Mouse (Mus musculus) cerebral cortex, adult 2 months (tissue): ENCODE results near the gene Klhdc9.

ENCODE experiments used
- WGBS: fragments of 180-500 bp; shearing (Covaris S2); methylation state at CpG from one replicate; pipeline ENCODE4 v1.1.7; 2018; 5-methylcytosine and 5-hydroxymethylcytosine counted together

The Klhdc9 gene

GRCm38 (mm10) chr1:171360656-171361055 lies at the start of gene Klhdc9:
Gene Klhdc9, minus strand, starts transcription at chr1:171360798.
- WGBS: 4% methylated on average over 21 of the region's 21 CpGs

DNA sequence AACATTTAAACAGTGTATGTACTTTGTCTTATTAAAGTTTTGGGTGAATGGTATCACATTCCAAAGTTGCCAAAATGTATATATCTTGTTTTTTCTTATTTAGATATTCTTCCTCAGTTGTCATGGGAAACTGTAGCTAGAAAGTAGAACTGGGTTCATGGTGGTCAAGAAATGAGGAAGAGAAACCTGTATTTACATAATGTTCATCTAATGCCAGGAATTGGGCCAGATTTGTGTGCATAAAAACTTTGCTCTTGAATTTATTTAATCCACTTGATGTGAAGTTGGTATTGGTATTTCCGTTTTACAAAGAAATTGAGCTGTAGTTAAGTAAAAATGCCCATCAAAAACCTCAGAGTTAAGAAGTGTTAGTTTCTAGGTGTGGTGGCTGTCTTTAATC lies 49.6 kb upstream of the Klhdc9 start:
- WGBS: 93% methylated on average over 1 of the region's 1 CpGs

DNA sequence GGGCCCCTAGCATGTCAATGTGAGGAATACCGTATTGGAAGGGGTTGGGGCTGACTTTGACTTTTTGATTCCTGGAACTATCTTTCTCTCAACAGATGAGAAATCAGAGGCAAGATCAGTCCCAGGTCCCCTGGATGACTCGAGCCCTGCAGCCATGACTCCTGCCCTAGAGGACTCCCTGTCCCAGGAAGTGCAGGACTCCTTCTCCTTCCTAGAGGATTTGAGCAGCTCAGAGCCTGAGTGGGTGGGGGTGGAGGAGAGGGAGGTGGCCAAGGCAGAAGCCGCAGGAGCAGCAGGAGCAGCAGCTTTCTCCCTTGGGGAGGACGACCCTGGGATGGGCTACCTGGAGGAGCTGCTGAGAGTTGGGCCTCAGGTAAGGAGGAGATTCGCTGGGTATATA lies 46.7 kb upstream of the Klhdc9 start:
- 79% methylated on average over 5 of the region's 5 CpGs for WGBS

- WGBS: 84% methylated on average over 9 of the region's 9 CpGs
Observed at GRCm38 (mm10) chr1:171402991-171403390, 42.4 kb upstream of the Klhdc9 start.

DNA sequence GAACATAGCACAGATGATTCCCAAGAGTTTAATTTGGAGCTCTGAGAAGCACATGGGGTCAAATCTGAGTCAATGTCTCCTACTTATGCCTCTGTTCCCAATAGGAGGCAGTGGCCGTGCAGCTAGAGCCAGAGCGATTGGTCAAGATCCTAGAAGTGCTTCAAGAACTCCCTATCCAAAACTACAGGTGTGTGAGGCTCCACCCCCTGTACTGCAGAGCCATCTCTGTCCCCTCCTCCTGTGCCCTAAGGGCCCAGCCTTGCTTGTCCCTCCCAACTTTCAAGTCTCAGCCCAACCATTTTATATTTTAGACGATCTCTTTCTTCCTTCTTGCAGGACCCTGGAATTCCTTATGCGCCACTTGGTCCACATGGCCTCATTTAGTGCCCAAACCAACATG lies 41.2 kb upstream of the Klhdc9 start:
- WGBS: 86% methylated on average over 4 of the region's 4 CpGs

DNA sequence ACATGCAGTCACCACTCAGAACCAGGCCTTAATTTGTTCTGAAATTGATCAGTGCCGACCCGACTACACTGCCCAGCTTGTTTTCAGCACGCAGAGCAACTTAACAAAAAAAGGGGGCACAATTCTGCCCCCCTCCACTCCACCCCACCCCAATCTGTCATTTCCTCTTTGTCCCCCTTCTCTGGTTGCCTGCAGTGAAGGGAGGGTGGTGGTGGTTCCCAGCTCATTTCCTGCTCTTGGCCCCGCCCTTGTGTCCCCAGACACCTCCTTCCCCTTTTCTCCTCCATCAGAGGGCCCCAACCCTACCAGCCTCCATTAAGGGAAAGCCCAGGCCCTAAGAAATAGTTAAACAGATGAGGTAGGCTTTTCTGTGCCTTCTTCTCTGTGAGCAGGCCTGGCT lies 29.5 kb upstream of the Klhdc9 start:
- 86% methylated on average over 4 of the region's 4 CpGs for whole genome bisulfite sequencing

DNA sequence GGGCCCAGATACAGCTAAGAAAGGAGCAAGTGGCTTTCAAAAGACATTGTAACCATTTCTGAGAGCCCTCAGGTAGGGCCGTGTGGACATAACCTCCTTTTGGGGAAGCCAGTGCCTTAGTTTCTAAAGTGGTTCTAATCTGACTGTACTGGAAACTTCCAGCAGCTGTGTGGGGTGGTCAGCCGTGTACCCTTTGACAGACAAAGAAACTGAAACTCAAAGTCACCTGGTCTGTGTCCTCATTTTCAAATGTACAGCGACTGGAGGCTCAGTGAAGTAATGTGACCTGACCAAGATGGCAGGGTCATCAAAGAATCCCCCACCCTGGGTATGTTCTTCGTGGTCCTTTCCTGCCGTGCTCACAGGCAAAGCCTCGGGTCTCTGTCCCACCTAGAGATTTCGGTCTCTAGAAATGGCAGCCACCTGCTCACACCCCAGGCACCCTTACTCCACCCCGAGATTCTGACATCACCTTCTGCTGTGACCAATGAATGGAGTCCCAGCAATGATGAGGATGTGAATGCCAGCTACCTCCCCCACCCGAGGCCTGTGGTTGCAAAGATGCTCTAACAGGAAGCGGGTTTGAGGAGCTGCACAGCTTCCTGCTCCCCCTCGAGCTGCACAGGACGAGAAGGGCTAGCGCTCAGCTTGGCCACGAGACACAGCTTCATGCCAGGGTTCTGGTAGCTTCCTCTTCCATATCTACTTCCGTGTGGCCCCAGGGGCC lies 27.9 kb upstream of the Klhdc9 start, which contains the start of gene Arhgap30:
Gene Arhgap30 (plus strand): TSS at position 579 of the 727 bp plus-strand sequence.
- WGBS: 79% methylated on average over 15 of the region's 15 CpGs

GRCm38 (mm10) chr1:171387099-171387498 lies 26.5 kb upstream of the Klhdc9 start:
- 59% methylated on average over 6 of the region's 6 CpGs for WGBS

GRCm38 (mm10) chr1:171385171-171385570 lies 24.6 kb upstream of the Klhdc9 start:
- 60% methylated on average over 9 of the region's 9 CpGs for WGBS

GRCm38 (mm10) chr1:171384361-171384760 lies 23.8 kb upstream of the Klhdc9 start:
- WGBS: 64% methylated on average over 9 of the region's 9 CpGs

DNA sequence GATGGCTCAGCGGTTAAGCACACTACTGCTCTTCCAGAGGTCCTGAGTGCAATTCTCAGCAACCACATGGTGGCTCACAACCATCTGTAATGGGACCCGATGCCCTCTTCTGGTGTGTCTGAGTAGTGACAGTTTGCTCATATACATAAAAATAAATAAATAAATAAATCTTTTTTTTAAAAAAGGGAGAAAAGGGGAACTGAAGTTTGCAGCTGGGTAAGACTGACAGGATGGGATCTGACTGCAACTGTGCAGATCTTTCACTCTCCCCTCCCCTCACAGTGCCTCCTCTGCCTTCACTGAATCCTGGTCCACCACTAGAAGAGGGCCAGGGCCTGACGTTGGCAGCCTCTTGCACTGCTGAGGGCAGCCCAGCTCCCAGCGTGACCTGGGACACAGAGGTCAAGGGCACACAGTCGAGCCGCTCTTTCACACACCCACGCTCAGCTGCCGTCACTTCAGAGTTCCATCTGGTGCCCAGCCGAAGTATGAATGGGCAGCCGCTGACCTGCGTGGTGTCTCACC lies 21.6 kb upstream of the Klhdc9 start:
- 86% methylated on average over 11 of the region's 11 CpGs for WGBS

DNA sequence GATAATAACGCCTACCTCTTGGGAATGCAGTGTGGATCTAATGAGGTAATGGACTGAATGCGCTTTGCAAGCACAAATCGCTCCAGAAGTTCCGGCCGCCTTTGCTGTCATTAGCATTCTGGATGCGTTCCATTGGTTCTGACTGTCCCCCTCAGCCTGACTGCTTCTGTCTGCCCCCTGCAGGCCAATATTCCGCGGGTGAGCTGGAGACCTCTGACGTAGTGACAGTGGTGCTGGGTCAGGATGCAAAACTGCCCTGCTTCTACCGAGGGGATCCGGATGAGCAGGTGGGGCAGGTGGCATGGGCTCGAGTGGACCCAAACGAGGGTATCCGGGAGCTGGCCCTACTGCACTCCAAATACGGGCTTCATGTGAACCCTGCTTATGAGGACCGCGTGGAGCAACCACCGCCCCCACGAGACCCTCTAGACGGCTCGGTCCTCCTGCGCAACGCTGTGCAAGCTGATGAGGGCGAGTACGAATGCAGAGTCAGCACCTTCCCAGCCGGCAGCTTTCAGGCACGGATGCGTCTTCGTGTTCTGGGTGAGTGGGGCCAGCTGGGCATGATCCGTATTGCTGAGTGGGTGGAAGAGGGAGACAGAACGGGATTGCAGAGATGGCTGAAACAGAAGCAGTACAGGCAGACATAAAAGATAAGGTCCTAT lies 19.5 kb upstream of the Klhdc9 start:
- WGBS: 1% methylated on average over 31 of the region's 31 CpGs

GRCm38 (mm10) chr1:171378298-171378697 lies 17.7 kb upstream of the Klhdc9 start:
- WGBS: 86% methylated on average over 6 of the region's 6 CpGs

DNA sequence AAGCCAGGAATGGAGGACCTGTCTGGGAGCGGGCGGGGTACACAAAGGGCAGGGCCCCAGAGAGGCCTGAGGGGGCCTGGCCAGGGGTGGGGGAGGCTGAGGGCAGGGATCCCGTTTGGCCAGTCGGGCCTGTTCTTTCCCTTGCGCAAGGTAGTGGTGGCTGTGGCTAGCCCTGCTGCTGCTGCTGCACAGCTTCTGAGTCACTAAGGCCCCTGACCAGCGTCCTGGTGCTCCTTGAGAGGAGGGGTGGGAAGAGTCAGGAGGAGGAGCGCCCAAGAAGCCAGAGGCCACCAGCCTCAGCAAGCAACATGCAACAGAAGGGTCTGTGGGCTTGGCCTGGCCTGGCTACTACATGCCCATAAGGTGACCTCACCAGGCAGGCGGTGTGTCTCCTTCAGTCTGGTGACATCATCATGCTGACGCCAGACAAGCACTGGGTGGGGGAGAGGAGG lies 15.1 kb upstream of the Klhdc9 start:
- WGBS: 59% methylated on average over 9 of the region's 9 CpGs

DNA sequence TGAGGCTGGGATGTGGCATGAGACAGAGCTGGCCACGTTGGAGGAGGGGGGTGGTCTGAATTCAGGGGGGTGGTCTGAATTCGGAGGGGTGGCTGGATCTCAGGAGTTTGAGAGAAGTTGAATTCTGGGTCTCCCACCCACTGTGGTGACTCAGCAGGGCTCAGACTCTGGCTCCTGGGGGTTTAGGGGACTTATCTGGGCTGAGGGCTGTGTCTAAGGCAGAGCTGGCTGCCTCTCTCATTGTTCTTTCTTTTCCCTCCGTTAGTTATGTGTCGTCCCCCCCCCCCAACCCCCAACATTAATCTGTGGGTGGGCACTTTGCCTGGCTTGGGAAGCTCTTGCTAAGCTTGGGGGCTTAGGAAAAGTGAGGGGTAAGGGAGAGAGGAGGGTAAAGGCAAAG lies 13.3 kb upstream of the Klhdc9 start:
- WGBS: 10% methylated on average over 4 of the region's 4 CpGs

GRCm38 (mm10) chr1:171372880-171373279 lies 12.3 kb upstream of the Klhdc9 start:
- WGBS: 82% methylated on average over 3 of the region's 3 CpGs

GRCm38 (mm10) chr1:171369845-171370556 lies 9.4 kb upstream of the Klhdc9 start, which contains the start of gene Nectin4:
Gene Nectin4, plus strand, starts transcription at chr1:171370099.
- WGBS: 45% methylated on average over 20 of the region's 20 CpGs

DNA sequence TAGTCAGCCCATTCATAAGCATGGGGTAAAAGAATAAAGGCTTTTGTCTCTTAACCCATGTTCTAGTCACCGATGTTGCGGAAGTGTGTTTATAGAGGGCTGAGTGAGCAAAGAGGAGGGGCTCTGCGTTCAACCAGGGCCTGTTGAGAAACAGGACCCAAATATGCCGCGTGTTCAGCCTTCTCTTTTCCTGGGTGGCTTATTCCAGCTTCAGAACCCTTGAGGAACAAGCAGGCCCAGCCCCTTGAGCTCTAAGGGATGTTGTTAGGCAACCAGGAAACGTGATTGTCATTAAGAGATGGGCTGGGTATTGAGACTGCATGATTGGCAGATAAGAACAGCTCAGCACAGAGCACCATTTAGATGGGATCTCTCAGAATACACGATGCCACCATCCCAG lies 5.3 kb upstream of the Klhdc9 start:
- WGBS: 64% methylated on average over 7 of the region's 7 CpGs

DNA sequence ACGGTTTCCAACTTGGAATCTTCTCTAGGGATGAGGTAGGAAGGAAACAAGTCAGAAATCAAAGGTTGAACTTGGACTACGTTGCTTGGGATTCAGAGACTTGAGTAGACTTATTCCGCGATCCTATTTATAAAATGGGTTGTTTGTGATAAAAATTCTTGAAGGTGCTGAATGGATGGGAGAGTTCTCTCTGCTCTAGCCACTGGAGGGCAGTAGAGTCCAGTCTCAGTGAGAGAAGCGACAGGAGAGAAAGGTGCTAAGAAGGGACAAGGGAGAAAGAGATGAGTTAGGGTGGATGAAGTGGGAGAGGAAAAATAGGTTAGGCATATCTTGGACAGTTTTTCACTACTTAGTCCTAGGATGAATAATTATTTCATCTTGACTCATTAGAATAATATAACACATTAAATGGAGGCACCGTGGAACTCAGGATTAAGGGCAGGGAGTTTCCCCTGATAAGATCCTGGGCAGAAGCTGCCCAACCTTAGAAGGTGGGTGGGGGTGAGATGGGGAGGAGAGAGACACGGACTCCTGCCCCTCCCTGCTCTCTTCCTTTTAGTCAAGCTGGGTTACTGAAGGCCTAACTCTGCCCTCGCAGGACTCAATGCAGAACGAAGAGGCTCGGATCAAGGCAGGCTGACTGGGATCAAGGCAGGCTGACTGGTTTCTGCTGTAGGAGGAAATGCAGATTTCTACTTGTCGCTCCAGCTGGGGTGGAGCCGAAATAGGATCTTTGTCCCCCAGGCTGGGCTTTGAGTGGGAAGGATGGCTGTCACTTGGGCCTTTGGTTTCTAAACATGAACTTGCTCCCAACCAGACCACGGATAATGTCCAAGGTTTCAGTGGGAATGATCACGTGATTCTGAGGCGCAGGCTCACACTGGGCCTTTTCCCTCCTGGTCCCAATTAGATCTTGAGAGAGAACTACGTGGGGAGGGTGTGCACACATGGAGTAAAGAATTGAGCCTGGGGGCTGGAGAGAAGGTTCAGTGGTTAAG lies 807 bp upstream of the Klhdc9 start:
- 24% methylated on average over 16 of the region's 16 CpGs for WGBS

DNA sequence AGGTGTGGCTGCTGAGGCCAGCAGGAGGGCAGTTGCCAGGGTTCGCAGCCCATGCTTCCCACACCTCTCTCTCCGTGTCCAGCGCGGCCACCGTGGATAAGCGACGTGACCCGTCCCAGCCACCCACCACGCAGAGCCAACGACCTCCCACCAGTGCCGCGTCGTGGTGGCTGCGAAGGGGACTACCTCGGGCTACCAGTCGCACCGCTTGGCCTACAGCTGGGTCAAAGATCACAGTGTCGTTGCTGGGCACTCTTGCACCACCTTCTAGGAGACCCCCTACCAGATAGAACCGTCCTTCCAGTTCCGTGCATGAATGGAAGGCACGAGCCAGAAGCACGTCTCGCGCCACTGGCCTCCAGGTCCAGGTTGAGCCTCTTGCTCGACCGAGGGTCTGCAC lies 345 bp downstream of the Klhdc9 start:
- 10% methylated on average over 26 of the region's 26 CpGs for WGBS

DNA sequence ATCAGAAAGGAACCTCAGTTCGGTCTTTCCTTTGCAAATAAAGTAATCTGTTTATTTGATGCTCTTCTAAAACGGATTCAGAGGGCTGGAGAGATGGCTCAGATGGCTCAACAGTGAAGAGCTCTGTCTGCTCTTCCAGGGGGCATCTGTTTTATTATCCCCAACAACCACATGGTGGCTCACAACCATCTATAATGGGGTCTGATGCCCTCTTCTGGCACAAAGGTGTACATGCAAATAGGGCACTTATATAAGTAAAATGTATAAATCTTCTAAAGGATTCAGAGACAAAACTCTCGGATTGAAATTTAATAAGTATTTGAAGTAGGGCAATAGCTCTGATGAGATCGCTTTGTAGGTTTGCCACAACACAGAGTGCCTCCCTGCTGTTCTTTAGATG lies 2.2 kb downstream of the Klhdc9 start:
- WGBS: 54% methylated on average over 4 of the region's 4 CpGs
